Mouse (Mus musculus) lung, adult 2 months (tissue): ENCODE measurements around the gene Slc1a3.

ENCODE experiments used
- CTCF ChIP-seq: fragments of 200-500 bp; IDR thresholded peaks from 2 replicates; pipeline ENCODE4 v1.5.1; 2011; ENCODE audit warnings: mild to moderate bottlenecking, low read length, control low read depth; ENCODE audit not compliant: insufficient read depth
- POLR2A ChIP-seq: fragments of 200-500 bp; IDR thresholded peaks from 2 replicates; pipeline ENCODE4 v1.6.1; 2011; ENCODE audit warnings: low read depth, mild to moderate bottlenecking, control low read depth, low read length, borderline replicate concordance; ENCODE audit errors: extremely low read depth

DNA sequence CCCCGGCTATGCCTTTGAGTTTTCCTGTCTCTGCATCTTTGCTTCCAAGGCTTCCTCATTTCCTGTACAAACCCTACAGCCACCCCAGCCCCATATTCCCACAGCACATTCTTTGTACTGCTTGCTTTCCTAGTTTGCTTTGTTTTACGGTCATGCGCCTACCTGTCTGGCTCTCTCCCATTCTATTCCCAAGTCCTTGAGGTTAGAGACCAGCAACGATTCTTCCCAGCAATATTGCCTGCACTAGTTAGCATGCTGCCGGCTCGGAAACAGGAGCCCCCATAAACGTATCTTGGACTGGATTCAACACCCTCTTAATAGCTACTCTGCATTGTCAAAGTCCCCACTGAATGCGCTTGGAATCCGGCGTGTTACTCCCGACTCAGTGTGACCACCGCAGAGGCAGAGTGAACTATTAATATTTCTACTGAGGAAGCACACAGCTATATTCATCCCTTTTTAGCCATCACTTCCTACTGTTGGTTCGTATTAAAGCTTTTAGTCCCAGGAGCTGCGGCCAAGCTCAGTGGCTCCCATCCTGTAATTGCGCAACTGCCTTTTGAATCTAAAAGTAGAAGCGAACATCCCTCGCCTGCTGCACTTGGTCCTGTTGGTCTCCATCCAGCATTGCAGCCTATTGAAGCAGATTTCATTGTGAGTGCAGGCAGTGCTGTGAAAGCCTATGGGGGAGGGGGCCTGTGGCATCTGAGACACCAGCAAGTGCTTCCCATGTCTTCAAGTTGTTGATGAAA lies 47.0 kb downstream of the Slc1a3 start:
- TF ChIP-seq POLR2A (no peak), CTCF (no peak)
